Mouse (Mus musculus) testis, adult 2 months (tissue): ENCODE results near the gene Fam57a.

Experiments
- CTCF ChIP-seq: fragments of 200-500 bp; IDR thresholded peaks from 2 replicates; pipeline ENCODE4 v1.5.1; 2012; ENCODE audit warnings: low read depth, mild to moderate bottlenecking, inconsistent platforms, low read length, moderate library complexity; ENCODE audit not compliant: control insufficient read depth, insufficient read depth, insufficient replicate concordance
- POLR2A ChIP-seq: fragments of 200-500 bp; IDR thresholded peaks from 2 replicates; pipeline ENCODE4 v1.6.1; 2012; ENCODE audit warnings: low read depth, mild to moderate bottlenecking, inconsistent platforms, low read length, moderate library complexity; ENCODE audit not compliant: control insufficient read depth

DNA sequence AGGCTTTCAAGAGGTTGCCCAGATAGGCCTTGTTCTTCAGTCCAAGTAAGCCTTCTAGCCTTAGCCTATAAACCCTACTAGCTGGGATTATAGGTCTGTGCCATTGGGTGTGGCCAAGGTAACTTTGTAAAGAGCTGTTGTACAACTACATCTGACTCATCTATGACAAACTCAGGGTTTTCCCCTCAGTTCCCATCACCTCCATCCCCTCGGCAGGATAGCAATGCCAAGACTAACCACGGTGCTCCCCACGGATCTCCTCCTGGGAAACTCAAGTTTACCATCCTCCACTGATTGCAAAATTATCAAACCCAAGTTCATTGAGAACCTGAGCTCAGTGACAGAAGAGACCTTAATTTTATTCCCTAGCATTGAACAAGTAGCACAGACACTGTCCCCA lies 56.7 kb downstream of the Fam57a start:
- TF ChIP-seq POLR2A: no peak
- TF ChIP-seq CTCF: no peak
